Mouse (Mus musculus): ENCODE data around the gene Prm3.
"Not testable (repeated sequence)": the region's sequence is repeated elsewhere in the genome, so short reads cannot be mapped to it uniquely, and the experiment has no call there.

The Prm3 gene

DNA sequence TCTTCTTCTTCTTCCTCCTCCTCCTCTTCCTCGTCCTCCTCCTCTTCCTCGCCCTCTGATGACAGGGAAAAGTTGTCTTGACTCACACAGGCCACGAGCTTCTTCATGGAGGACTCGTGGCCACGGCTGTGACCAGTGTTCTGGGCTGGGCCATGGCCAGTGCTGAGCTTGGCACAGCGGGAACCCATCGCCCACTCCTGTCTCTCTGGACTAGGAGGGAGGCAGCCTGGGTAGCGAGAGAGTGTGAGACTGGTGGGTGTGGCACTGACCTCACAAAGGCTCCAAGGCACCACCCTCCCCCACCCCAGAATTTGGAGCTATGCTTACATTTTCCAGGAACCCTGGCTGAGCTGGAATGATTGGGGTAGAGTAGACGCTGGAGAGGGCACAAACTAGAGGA, at the start of gene Prm3:
Prm3 (minus strand) TSS at position 213 of the 400 bp plus-strand sequence.
- no peak for DNase-seq

DNA sequence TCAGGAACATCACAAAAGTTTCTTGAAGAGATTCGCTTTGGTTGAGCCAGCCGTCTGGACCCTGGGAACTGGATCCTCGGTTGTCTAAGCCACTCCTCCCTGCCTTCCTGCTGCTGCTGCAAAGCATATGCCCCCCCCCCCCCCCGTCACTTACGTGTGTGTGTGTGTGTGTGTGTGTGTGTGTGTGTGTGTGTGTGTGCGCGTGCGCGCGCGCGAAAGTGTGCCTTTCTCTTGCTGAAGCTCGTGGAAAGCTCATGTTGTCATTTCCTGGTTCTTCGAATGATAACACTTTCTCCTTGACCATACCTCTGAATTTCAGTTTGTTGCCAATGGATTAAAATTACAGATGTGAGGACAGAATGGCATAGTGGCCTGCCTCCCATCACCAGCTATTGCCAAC, 49.3 kb upstream of the Prm3 start:
- no peak for DNase-seq

DNA sequence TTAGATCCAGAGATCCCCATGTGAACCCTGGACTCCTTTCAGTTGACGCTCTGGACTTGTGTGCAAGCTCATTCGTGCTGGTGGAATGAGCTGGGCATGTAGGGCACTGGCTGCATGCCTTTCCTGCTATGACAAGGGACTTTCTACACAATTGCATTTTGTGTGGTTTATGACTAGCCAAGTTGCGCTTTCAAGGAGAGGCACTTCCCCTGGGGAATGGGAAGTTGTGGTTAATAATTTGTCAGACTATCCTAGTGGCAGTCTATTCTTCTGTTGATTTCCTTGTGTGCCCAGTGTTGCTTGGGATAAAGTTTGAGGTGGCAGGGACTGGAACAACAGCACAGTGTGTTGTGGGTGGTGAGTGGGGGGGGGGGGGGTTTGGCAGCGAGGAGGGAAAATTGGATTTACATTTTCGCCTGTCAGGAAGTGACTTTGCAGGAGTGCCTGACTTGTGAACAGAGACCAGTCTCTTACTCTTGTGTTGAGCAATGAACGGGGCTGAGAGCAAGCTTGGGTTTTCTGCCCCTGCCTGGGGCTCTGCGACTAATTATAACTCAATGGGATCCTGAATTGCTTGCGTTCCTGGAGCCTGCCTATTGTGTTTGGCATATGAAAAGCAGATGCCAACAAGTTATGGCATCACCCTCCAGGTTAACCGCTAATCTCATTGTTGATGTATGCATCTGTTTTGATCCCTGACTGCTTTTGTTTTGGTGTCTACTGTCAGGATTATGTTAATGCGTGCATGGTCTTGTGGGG, 48.0 kb upstream of the Prm3 start:
- no peak for DNase-seq

DNA sequence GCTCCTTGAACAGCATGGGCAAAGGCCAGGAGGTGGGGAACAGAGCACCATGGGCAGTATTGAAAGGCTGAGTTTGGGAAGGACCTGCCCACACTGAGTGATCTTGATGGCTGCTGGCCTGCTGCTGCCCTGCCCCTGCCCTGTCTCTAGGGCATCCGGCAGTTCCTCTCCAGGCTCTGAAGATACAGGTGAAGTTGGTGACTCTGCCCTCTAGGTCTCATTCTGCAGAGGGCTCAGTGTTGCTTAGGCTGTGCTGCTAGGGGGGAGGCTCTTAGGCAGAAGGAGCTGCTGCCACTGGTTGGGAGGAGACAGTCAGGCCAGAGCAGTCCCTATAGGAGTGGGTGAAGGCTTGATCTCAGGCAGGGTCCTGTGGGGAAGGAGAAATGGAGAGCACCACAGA, 47.2 kb upstream of the Prm3 start:
- no peak for DNase-seq

DNA sequence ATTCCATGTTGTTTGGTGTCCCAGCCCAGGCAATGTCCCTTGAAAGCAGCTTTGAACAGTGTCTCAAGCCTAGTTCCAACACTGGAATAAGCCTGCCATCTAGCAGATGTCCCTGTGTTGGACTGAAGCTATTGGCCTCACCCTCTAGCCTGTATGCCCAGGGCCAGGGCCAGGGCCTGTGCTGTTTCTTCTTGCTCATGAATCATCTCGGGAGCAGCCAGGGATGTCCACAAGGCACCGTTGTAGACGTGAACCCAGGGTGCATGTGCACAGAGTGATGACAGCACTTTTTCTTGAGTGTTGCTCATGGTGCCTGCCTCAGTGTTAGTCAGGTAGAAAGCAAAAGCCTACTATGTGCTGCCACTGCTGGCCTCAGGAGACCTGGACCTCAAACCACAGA, 46.5 kb upstream of the Prm3 start:
- DNase-seq = no peak

DNA sequence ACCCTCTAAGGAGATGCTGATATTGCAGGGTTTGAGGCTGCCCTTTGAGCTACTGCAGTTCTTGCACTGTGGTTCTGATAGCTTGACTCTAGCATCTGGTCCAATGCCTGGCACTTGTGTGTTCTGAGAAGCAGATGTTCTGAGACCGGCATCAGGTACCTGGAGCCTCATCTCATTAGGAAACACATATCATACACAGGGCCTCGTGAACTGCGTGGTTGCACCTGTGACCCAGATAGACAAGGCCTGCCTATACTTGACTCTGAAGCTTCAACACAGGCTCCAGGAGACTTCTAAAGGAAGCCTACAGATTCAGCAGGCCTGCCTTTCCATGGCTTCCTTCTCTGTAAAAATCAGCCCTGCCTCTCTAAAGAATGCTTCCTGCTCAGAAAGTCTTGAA, 45.7 kb upstream of the Prm3 start:
- DNase-seq = no peak

DNA sequence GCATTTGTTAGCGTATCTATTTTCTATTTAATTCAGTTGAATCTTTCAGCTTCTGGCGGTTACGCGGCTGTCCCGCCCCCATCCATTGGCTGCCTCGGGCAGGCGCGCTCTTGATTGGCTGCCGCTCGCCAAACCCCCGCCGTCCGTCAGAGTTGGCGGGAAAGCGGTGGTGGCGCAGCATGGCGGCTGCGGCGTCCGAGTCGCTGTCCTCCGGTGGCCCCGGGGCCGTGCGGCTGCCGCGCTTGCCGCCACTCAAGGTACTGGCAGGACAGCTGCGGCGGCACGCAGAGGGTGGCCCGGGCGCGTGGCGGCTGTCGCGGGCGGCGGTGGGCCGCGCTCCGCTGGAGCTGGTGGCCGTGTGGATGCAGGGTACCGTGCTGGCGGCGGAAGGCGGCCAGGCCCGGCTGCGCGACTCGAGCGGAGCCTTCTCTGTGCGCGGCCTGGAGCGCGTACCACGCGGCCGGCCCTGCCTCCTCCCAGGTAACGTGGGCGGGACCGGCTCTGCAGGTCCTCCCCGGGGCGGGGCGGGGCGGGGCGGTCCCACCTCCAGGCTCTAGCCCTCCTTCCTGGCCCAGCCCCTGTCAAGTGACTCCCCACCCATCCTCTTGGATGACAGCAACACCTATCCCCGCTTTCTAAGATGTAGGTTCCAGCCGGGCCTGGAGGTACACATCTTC, 44.3 kb upstream of the Prm3 start, which contains the start of gene Rmi2:
Rmi2 (plus strand) TSS at position 149 of the 677 bp plus-strand sequence.
- peak; percentile 88 to 92 for DNase-seq

DNA sequence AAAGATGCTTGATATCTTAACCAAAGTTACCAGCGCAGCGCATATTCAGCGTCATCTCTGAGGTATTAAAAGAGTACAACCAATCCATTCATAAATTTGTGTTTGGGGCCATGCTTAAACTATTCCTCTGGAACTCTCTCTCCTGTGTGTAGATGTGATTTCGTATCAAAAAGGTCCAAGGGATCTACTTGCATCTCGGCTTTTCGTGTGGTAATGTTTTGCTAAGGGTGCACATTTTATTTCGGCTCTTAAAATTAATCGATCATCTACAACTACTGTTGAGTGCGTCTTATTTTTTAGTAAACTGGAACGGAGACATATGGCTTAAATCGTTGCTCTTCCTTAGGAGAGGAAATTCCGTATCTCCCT, 43.8 kb upstream of the Prm3 start:
- DNase-seq = no peak

DNA sequence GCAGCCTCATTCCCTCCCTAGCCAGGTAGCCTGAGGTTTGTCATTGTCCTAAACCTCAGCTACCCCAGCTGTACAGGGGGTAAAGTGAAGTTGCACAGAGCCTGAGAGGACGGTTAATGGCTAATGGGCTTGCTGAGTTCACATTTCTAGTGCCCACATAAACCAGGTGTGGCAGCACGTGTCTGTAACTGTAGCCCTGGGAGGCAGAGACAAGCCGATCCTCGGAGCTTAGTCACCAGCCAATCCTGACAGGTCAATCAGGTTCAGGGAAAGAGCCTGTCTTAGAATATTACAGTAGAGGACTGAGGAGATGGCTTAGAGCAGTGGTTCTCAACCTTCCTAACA, 37.7 kb upstream of the Prm3 start:
- no peak for DNase-seq

DNA sequence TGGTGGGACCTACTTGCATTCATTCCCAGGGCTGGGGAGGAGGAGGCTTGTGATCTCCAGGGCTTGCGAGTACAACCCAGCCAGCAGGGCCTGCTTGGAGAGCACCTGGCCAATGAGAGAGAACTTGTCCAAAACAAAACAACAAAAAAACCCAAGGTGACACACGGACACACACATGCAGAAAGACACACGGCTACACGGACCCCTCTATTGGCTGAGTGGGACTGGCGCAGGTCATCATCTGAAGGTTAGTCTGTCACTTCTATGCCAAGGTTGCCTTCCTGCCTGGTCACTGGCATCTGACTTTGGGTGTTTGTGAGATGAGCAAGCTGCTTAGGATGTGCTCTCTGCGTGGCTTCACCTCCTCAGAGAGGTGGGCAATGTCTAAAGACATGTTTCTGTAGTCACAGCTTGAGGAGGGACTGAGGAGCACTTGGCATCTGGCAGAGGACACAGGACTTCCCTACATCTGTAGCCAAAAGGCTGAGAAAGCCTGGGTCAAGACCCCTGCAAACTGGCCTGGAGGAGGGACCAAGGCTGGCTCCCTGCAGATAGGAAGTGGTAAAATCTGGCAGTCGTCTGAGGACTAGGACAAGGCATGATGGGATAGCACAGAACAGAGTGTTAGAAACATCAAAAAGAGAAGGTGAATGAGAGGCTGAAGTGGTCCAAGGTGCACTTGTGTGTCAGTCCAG, 37.2 kb upstream of the Prm3 start:
- DNase-seq = no peak

DNA sequence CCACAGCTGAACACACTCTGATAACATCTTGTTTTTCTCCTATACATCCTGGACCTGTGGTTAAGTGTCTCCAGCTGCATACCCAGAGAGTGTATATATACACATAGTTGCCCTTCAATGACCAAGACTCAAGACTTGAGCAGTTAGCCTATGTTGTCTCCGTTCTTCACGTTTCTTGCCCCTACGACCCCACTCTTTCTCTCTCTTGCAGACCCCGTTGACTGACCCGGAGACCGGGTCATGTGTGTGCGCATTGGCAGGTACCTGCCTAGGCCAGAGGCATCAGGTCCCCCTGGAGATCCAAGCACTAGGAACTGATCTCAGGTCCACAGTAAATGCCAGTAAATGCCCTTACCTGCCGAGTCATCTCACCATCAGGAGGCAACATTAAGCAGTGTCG, 36.6 kb upstream of the Prm3 start:
- DNase-seq = no peak

DNA sequence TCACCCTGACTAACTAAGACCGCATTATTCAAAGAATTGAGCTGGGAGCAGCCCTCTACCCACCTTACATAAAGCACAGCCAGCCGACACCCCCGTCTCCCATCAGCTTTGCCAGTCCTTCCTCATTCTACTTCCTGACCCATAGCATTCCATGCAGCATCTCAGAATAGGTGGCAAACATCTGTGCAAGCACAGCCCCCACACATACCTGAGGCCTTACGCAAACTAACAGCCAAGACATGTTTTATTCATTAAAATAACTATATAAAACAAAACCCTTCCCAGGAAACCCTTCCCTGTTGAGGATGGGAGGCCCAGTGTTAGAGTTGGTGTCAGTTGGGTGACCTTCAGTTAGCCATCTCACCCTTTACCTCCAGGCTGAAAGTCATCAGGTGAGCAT, 35.1 kb upstream of the Prm3 start:
- no peak for DNase-seq

DNA sequence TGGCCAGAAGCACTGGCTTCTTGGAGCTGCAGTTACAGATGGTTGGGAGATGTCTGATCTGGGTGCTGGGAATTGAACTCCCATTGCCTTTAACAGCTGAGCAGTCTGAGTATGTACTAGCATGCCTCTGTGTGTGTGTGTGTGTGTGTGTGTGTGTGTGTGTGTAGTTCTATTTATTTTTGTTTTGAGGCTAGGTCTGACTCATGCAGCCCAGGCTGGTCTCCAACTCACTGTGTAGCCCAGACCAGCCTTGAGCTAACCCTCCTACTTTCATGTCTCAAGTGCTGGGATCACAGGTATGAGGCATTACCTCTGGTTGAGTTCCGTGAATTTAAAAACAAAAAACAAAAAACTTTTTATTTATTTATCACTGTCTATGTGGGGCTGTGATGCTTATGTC, 33.8 kb upstream of the Prm3 start:
- no peak for DNase-seq

DNA sequence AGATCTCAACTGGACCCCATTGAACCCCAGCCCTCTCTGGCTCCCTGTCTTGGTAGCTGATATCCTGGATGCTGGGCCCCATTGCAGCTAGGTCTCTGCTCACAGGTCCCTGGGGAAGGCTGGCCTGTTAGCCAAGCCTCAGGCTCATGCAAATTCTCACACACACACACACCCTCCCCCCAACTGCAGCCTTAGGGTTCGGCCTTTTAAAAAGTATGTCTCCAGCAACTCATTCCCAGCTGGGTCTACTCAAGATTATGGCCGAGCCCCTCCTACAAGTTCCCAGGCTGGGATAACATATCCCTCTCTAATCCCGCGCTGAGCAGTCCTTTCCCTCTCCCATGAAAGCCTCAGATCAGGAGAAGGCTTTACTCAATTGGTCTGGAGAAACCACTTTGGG, 30.7 kb upstream of the Prm3 start:
- DNase-seq = no peak

DNA sequence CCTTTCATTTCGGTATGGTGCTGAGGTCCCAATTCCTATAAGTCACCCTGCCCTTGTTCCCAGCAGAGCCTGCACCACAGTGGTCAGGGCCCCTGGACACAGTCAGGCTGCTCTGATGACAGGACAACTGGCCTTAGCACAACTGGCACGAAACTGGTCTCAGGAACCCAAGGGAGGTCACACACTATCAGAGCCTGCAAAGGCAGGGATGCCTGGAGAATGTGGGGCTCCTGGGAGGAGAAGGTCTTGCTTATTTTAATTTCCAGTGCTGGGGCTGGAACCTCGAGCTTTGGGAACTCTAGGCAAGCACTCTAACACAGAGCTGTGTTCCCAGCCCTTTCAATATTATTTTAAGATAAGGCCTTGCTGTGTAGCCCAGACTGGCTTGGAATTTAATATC, 29.3 kb upstream of the Prm3 start:
- no peak for DNase-seq

DNA sequence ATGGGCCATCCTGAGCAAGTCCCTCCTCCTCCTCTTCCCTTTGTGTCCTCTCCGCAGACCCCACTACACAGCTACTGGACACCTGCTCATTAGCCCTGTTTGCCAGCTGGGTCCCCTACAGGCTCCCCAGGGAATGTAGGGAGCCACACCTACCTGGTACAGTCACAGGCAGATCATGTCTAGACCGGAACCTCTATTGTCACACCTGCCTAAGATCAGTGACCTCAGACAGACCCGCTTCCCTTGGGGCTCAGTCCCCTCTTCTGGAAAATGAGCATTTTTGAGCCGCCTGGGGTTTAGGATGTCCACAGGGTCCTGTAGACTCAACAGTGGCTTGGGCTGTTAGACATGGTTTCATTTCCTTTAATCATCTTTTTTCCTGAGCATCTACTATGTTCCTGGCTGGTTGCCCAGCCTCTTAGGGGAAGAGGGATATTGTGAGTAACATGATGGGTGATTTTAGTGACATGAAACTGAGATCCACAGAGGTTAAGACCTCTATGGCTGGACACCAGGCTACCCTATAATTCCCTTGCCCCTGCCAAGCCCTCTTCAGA, 27.9 kb upstream of the Prm3 start:
- no peak for DNase-seq

DNA sequence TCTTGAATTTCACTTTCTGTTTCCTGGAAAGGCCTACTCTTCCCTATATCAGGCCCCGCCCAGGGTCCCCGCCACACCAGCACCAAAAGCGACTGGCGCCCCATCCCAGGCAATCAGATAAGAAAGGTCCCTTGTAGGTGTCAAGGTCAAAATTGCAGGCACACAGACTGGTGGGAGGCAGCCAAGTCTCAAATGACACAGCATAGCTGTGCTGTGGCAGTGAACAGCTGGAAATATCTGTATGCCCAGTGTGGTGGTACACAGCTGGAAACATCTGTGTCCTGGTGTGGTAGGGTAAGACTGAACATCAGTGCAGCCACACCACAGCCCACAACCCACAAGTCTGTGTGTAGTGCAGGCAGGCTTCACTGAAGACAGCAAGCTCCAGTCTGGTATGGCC, 24.1 kb upstream of the Prm3 start:
- DNase-seq = no peak

DNA sequence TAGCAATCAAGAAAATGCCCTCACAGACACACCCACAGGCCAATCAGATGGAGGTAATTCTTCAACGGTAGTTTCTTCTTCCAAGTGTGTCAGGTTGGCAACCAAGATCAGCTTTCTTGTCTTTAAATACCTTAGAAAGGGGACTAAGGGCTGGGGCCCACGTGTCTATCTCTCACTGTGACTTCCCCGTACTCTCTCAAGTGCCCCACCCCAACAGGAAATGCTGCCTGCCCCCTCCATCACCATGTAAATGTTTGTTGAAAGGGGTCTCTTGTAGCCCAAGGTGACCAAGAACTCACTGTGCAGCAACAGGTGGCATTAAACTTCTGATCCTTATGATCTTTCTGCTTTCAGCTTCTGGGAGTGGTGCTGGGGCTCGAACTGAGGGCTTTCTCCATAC, 23.0 kb upstream of the Prm3 start:
- DNase-seq = no peak

DNA sequence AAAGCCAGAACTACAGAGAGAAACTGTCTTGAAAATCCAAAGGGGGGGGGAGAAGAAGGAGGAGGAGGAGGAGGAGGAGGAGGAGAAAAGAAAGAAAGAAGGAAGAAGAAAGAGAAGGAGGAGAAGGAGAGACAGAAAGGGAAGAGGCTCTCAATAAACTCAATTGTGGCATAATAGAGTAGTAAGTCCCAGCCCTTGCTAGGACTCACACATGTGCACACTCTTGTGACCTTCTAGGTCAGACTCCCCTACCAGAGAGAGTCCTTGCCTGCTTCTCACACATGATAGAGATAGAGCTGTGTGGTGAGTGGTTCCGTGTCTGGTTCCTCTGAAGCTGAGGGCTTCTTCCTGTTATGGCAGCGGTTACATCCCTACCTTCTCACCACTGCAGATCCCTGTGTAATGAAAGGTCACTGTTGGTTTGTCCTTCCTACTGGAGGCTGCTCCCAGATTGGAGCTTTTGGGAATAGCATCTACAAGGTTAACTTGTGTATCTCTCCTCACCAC, 22.2 kb upstream of the Prm3 start, which contains the start of gene Gm11172:
Gm11172 (plus strand) TSS at position 51 of the 507 bp plus-strand sequence.
- no peak for DNase-seq

DNA sequence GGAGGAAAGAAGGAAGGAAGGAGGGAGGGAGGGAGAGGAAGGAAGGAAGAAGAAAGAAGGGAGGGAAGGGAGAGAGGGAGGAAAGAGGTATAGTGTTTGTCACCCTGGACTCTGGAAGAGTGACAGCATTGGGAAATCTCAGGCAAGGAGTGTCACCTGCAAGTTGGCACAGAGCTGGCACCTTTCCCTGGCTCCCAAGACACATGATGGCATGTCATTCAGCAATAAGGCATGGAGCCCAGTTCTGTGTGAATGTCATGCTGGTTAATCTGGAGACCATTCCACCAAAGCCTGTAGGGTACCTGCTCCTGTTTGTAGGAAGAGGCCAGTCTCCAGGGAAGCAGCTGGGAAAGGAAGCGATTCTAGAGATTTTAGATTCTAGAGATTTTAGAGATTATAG, 19.7 kb upstream of the Prm3 start:
- DNase-seq = peak; percentile 63 to 80

DNA sequence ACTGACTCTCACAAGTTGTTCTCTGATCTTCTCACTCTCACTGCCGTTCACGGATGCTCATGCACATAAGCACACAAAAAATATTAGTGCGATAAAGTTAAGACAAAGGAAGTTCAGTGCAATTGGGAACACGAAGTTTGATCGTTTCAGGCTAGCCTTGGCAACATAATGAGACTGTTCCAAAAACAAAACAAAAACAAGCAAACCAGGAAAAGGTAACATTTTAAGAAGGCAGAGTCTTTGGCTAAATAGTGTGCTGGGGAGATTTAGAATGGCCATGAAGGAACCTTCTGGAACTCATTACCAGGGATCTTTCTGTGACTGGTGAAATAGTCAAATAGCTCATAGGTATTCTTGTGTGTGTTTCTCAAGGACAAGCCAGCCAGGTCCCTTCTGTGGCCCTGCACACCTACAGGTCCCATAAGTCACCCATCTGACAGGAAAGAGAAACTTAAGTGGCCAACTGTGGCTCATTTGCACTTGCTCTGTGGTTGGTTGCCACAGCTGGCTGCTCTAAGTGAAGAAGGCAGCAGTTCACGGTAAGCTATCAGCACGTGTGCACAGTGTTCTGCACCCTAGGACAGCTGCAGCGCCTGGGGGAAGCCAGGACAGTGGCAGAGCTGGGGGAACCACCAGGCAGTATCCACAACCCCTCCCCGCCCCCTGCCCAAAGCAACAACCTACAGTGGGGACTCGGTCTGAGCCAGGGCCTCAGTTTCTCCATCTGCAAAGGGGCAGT, 15.2 kb upstream of the Prm3 start, which contains the start of gene Prm1:
Prm1 (minus strand) TSS at position 51 of the 739 bp plus-strand sequence.
- no peak for DNase-seq

DNA sequence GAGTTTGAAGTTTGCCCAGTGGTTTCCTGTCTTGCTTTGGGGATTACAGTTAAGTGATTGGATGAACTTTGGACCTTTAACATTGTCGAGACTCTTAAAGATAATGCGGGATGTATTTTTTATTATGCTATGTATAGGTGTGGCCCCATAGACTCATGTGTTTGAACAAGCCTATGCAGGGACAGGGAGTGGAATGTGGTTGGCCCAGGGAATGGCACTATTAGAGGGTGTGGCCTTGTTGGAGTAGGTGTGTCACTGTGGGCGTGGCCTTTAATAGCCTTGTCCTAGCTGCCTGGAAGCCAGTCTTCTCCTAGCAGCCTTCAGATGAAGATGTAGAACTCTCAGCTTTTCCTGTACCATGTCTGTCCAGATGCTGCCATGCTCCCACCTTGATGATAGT, 11.7 kb upstream of the Prm3 start:
- not testable (repeated sequence) for DNase-seq

DNA sequence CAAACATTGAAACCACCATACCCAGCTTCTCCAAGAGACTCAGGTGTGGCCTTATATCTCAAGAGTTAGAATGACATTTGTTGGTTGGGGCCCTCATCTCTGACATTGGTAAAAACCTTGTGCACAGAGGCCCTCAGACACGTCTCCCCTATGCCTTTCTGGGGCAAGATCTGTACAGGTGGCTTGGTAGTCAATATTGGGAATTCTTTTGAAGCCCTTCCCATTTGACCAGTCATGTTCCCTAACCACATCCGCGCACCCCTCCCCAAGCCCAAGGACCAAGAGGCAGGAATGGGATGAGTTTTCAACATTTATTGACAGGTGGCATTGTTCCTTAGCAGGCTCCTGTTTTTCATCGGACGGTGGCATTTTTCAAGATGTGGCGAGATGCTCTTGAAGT, 5.3 kb upstream of the Prm3 start, which contains the start of gene Prm2:
Prm2 (minus strand) TSS at position 101 of the 400 bp plus-strand sequence.
- DNase-seq = no peak

Data from cerebellum, postnatal 25 days (tissue).